Comparison of ENCODE assay signal across 8 mouse cellular contexts in genomic region chr6:70804632-70805031, GRCm38 (mm10). TPM values are rescaled to one million over a fixed set of nuclear protein-coding genes. Genes with fewer than 3 reads are reported as not detected.
A peak's percentile ranks its signal among the peaks of the same experiment; 100 is the strongest.
DNase-seq lines count a peak whose midpoint lies in the region; ATAC-seq and TF ChIP-seq lines count a peak whose summit lies in the region.

No protein-coding gene starts in this region.

- DNase-seq in adrenal gland, adult (ENCODE audit: inconsistent age in 2 of 2, low spot score in 1 of 2) = peak; percentile 28 to 78
- no peak for DNase-seq in adrenal gland, adult 8-10 months
- DNase-seq in B cell, adult 2 months = peak; percentile 62 to 63
- peak; percentile 40 to 44 for DNase-seq in cerebellum, adult 2 months
- peak; percentile 78 for DNase-seq in forebrain, postnatal 0 days
- peak; percentile 65 for DNase-seq in kidney, adult 2 months

- H3K4me1 ChIP-seq in cerebellum, adult 2 months (ENCODE audit: control insufficient read depth, insufficient read depth, low read length) = no peaks in the 10 kb centered on the region
- H3K4me1 ChIP-seq in forebrain, postnatal 0 days (ENCODE audit: insufficient read depth) = no peaks in the 10 kb centered on the region
- H3K4me1 ChIP-seq in kidney, adult 2 months (ENCODE audit: control insufficient read depth, insufficient read depth, low read length) = peaks cover 8% of the 10 kb centered on the region; the same call in 1 of the 2 replicates
- no peaks in the 10 kb centered on the region for H3K4me1 ChIP-seq in stomach, embryonic 14.5 days (ENCODE audit: control insufficient read depth, insufficient read depth, low read length)

- peak overlapping the region; percentile 35 for H3K4me2 ChIP-seq in forebrain, postnatal 0 days (ENCODE audit: low read depth)
- no peak overlapping the region for H3K4me2 ChIP-seq in stomach, embryonic 14.5 days (replicated peaks; ENCODE audit: low read depth, low read length)

- H3K9ac ChIP-seq in forebrain, postnatal 0 days = no peak overlapping the region
- H3K9ac ChIP-seq in stomach, embryonic 14.5 days (replicated peaks; ENCODE audit: low read depth, low read length) = no peak overlapping the region

- H3K79me2 ChIP-seq in macrophage (ENCODE audit: inconsistent target) = no peaks in the 10 kb centered on the region

- 26% methylated on average over 3 of the region's 3 CpGs for WGBS in cerebellum, adult 2 months
- WGBS in forebrain, postnatal 0 days = 24% methylated on average over 3 of the region's 3 CpGs
- WGBS in kidney, adult 2 months = 32% methylated on average over 3 of the region's 3 CpGs
- WGBS in macrophage (ENCODE audit: missing documents) = 13% methylated on average over 3 of the region's 3 CpGs
- WGBS in stomach, embryonic 14.5 days = 28% methylated on average over 3 of the region's 3 CpGs

- no peak for TF ChIP-seq POLR2A in cerebellum, adult 2 months (IDR thresholded peaks at IDR 0.05; ENCODE audit: borderline replicate concordance, insufficient read depth, low read length)
- no peak for TF ChIP-seq POLR2A in kidney, adult 2 months (IDR thresholded peaks at IDR 0.05; ENCODE audit: low read depth, low read length)

- no peaks in the 10 kb centered on the region for H3K27me3 ChIP-seq in cerebellum, adult 2 months (ENCODE audit: control insufficient read depth, insufficient read depth, low read length)
- H3K27me3 ChIP-seq in forebrain, postnatal 0 days (ENCODE audit: insufficient read depth, low read length) = no peaks in the 10 kb centered on the region
- H3K27me3 ChIP-seq in kidney, adult 2 months (replicated peaks; ENCODE audit: control insufficient read depth, insufficient read depth, low read length) = no peaks in the 10 kb centered on the region
- no peaks in the 10 kb centered on the region for H3K27me3 ChIP-seq in stomach, embryonic 14.5 days (ENCODE audit: control insufficient read depth, insufficient read depth, low read length)

- peak; percentile 55 for TF ChIP-seq CTCF in cerebellum, adult 2 months (IDR thresholded peaks at IDR 0.05; ENCODE audit: borderline replicate concordance, insufficient read depth, low read depth, low read length)
- TF ChIP-seq CTCF in forebrain, postnatal 0 days (IDR thresholded peaks at IDR 0.05; ENCODE audit: low read depth) = peak; percentile 75
- peak; percentile 44 for TF ChIP-seq CTCF in kidney, adult 2 months (conservative IDR thresholded peaks at IDR 0.05; ENCODE audit: insufficient read depth, insufficient read length, low read depth, low read length)

- peak; percentile 81 for ATAC-seq in forebrain, postnatal 0 days
- ATAC-seq in stomach, embryonic 14.5 days (ENCODE audit: insufficient number of reproducible peaks, insufficient read depth, low FRiP score, low read depth) = peak; percentile 51; the same call in 1 of the 2 replicates

- no peak overlapping the region for H3K27ac ChIP-seq in cerebellum, adult 2 months (ENCODE audit: insufficient read depth, low read length)
- H3K27ac ChIP-seq in forebrain, postnatal 0 days (ENCODE audit: low read depth, low read length) = no peak overlapping the region
- H3K27ac ChIP-seq in kidney, adult 2 months (ENCODE audit: insufficient read depth, low read depth, low read length) = no peak overlapping the region
- H3K27ac ChIP-seq in macrophage = no peak overlapping the region
- H3K27ac ChIP-seq in stomach, embryonic 14.5 days (ENCODE audit: low read length) = no peak overlapping the region

- no peaks in the 10 kb centered on the region for H3K36me3 ChIP-seq in forebrain, postnatal 0 days (ENCODE audit: insufficient read depth)
- no peaks in the 10 kb centered on the region for H3K36me3 ChIP-seq in kidney, adult 2 months (ENCODE audit: control insufficient read depth, insufficient read depth, low read length)
- no peaks in the 10 kb centered on the region for H3K36me3 ChIP-seq in macrophage (ENCODE audit: inconsistent target)
- H3K36me3 ChIP-seq in stomach, embryonic 14.5 days (ENCODE audit: control insufficient read depth, insufficient read depth, low read length) = no peaks in the 10 kb centered on the region

- H3K9me3 ChIP-seq in forebrain, postnatal 0 days (ENCODE audit: low read length) = no peaks in the 10 kb centered on the region
- no peaks in the 10 kb centered on the region for H3K9me3 ChIP-seq in stomach, embryonic 14.5 days (ENCODE audit: control insufficient read depth, low read depth, low read length)

- peak overlapping the region; percentile 23 for H3K4me3 ChIP-seq in cerebellum, adult 2 months (replicated peaks; ENCODE audit: insufficient read depth, low read depth, low read length)
- H3K4me3 ChIP-seq in forebrain, postnatal 0 days (ENCODE audit: low read depth, low read length) = 0 out of 2 replicates have a peak overlapping the region, but pooled peaks have one; percentile 8
- no peak overlapping the region for H3K4me3 ChIP-seq in kidney, adult 2 months (ENCODE audit: insufficient read depth, low read depth, low read length)
- 0 out of 2 replicates have a peak overlapping the region, but pooled peaks have one; percentile 0 for H3K4me3 ChIP-seq in macrophage (ENCODE audit: inconsistent target)
- no peak overlapping the region for H3K4me3 ChIP-seq in stomach, embryonic 14.5 days (ENCODE audit: low read depth, low read length)

RNA-seq across cellular contexts. Expression of gene Rpia, which starts 12.6 kb away (rescaled TPM):
- 10 to 100 TPM; 13.7 to 23.9 (median 20.8) TPM for total RNA-seq in adrenal gland, adult 8-10 months (2022)
- 17.7 and 18.4 TPM in 2 replicates for polyA plus RNA-seq in cerebellum, adult 2 months (2012; rRNA removed)
- 19.6 and 22.6 TPM in 2 replicates for total RNA-seq in forebrain, postnatal 0 days (2014; rRNA removed)
- polyA plus RNA-seq in forebrain, postnatal 0 days (2015; fragmentation: Nextera tagmentation; extraction: Ambion mirVana) = 0.73 and 1.2 TPM in 2 replicates
- polyA plus RNA-seq in kidney, adult 2 months (2012; rRNA removed) = 10.2 and 15.0 TPM in 2 replicates
- total RNA-seq in macrophage (2018; cell fraction: chromatin; rRNA removed) = 10 to 100 TPM in 10 of 26 experiments, 1 to 10 TPM in 15, under 1 TPM in 1; 0.76 to 21.0 (median 8.4) TPM
- 10 to 100 TPM in 15 of 26 experiments, 1 to 10 TPM in 11; 6.1 to 14.8 (median 11.2) TPM for total RNA-seq in macrophage (2018; cell fraction: cytosol; rRNA removed)
- 10 to 100 TPM in 8 of 26 experiments, 1 to 10 TPM in 18; 2.0 to 21.3 (median 7.6) TPM for total RNA-seq in macrophage (2018; cell fraction: nucleus; rRNA removed)
- 8.3 to 10.7 TPM (median 10.0 TPM) in 3 replicates for polyA plus RNA-seq in macrophage (2018)
- polyA plus RNA-seq in stomach, embryonic 14.5 days (2014; fragmentation: Nextera tagmentation; extraction: Ambion mirVana) = 4.5 and 4.8 TPM in 2 replicates

RNA-seq across cellular contexts. Expression of gene Eif2ak3, which starts 39.7 kb away (rescaled TPM):
- total RNA-seq in adrenal gland, adult 8-10 months (2022) = 10 to 100 TPM; 22.6 to 31.6 (median 27.9) TPM
- polyA plus RNA-seq in cerebellum, adult 2 months (2012; rRNA removed) = 24.0 and 26.7 TPM in 2 replicates
- 22.3 and 23.3 TPM in 2 replicates for total RNA-seq in forebrain, postnatal 0 days (2014; rRNA removed)
- polyA plus RNA-seq in forebrain, postnatal 0 days (2015; fragmentation: Nextera tagmentation; extraction: Ambion mirVana) = 6.9 and 8.3 TPM in 2 replicates
- polyA plus RNA-seq in kidney, adult 2 months (2012; rRNA removed) = 14.4 TPM in 2 replicates
- total RNA-seq in macrophage (2018; cell fraction: chromatin; rRNA removed) = 10 to 100 TPM in 16 of 26 experiments, 1 to 10 TPM in 10; 2.0 to 48.8 (median 17.9) TPM
- total RNA-seq in macrophage (2018; cell fraction: cytosol; rRNA removed) = 10 to 100 TPM in 9 of 26 experiments, 1 to 10 TPM in 17; 2.3 to 17.5 (median 8.7) TPM
- total RNA-seq in macrophage (2018; cell fraction: nucleus; rRNA removed) = 10 to 100 TPM in 16 of 26 experiments, 1 to 10 TPM in 10; 4.3 to 34.5 (median 14.5) TPM
- 11.0 to 14.7 TPM (median 11.2 TPM) in 3 replicates for polyA plus RNA-seq in macrophage (2018)
- polyA plus RNA-seq in stomach, embryonic 14.5 days (2014; fragmentation: Nextera tagmentation; extraction: Ambion mirVana) = 10.2 and 12.5 TPM in 2 replicates

Comparison
In these comparisons a context has a peak if more than half of its experiments do, and no peak if none do; other contexts are left out.
1. H3K4me3 ChIP-seq: peak in cerebellum, adult 2 months (single experiment), forebrain, postnatal 0 days (single experiment) and macrophage (single experiment); none in kidney, adult 2 months (single experiment) and stomach, embryonic 14.5 days (single experiment).
2. Peak in every context shown above with its lines, with median percentiles within 50 percentile points of each other: CTCF ChIP-seq.